35 mouse cellular contexts compared by ENCODE assay signal in genomic region chr16:21904636-21905035, GRCm38 (mm10).
"Had no signal": no experiment of that assay in that cellular context is flagged by ENCODE, and none has a peak within 500 bp of the region (broad histone marks: within the 10 kb centered on the region; RNA-seq: fewer than 3 reads in every experiment).

No protein-coding gene starts in this region.

- H3K4me2 ChIP-seq: heart, embryonic 11.5 days; heart, embryonic 12.5 days; heart, embryonic 13.5 days; heart, embryonic 15.5 days; hindbrain, embryonic 12.5 days; hindbrain, embryonic 13.5 days; hindbrain, embryonic 14.5 days; hindbrain, embryonic 15.5 days; intestine, embryonic 15.5 days; kidney, embryonic 15.5 days had no signal

- H3K9ac ChIP-seq: heart, embryonic 12.5 days; heart, embryonic 13.5 days; heart, embryonic 15.5 days; hindbrain, embryonic 12.5 days; hindbrain, embryonic 13.5 days; hindbrain, embryonic 14.5 days; hindbrain, embryonic 15.5 days; intestine, embryonic 15.5 days; kidney, embryonic 15.5 days had no signal

- H3K27ac ChIP-seq: heart, embryonic 10.5 days; heart, embryonic 13.5 days; heart, embryonic 15.5 days; hindbrain, embryonic 10.5 days; hindbrain, embryonic 12.5 days; hindbrain, embryonic 13.5 days; hindbrain, embryonic 14.5 days; hindbrain, embryonic 15.5 days; hindbrain, postnatal 0 days; intestine, embryonic 15.5 days; kidney, embryonic 15.5 days; kidney, postnatal 0 days; layer of hippocampus, adult 2 months; left cerebral cortex, adult 2 months had no signal

- H3K4me3 ChIP-seq: heart, embryonic 10.5 days; heart, embryonic 12.5 days; heart, embryonic 13.5 days; heart, embryonic 15.5 days; hindbrain, embryonic 10.5 days; hindbrain, embryonic 12.5 days; hindbrain, embryonic 13.5 days; hindbrain, embryonic 15.5 days; intestine, embryonic 15.5 days; kidney, embryonic 15.5 days; layer of hippocampus, adult 2 months; left cerebral cortex, adult 2 months had no signal

- H3K9me3 ChIP-seq: heart, embryonic 10.5 days; heart, embryonic 12.5 days; heart, embryonic 13.5 days; heart, embryonic 15.5 days; hindbrain, embryonic 10.5 days; hindbrain, embryonic 12.5 days; hindbrain, embryonic 13.5 days; hindbrain, embryonic 15.5 days; intestine, embryonic 15.5 days; kidney, embryonic 15.5 days had no signal

- DNase-seq: heart, postnatal 10 days; heart, postnatal 14 days; heart, postnatal 36 days; heart, postnatal 4 days; kidney, adult 11 months; kidney, adult 18-20 months; kidney, adult 2 months; kidney, adult 8-10 months; kidney, adult 9 months; kidney, postnatal 10 days; kidney, postnatal 14 days; kidney, postnatal 25 days; kidney, postnatal 4 days; layer of hippocampus, adult 9-11 months; layer of hippocampus, postnatal 36 days had no signal

- H3K36me3 ChIP-seq: heart, embryonic 10.5 days; heart, embryonic 12.5 days; heart, embryonic 15.5 days; kidney, embryonic 15.5 days had no signal

- H3K4me1 ChIP-seq: heart, embryonic 13.5 days; heart, embryonic 15.5 days; hindbrain, embryonic 12.5 days; hindbrain, embryonic 13.5 days; hindbrain, embryonic 15.5 days; intestine, embryonic 15.5 days; kidney, embryonic 15.5 days had no signal

- H3K27me3 ChIP-seq: heart, embryonic 12.5 days; heart, embryonic 13.5 days; heart, embryonic 15.5 days; hindbrain, embryonic 12.5 days; hindbrain, embryonic 13.5 days; hindbrain, embryonic 15.5 days; intestine, embryonic 15.5 days; kidney, embryonic 15.5 days had no signal

- ATAC-seq: hindbrain, embryonic 16.5 days; hindbrain, postnatal 0 days; inflammation-experienced regulatory T-cells, adult 6 months; intestine, embryonic 15.5 days; intestine, embryonic 16.5 days; intestine, postnatal 0 days had no signal
